In genomic region chr12:31580634-31581318, GRCm38 (mm10) we compare ENCODE assay signal across 7 mouse cellular contexts. TPM values are rescaled to one million over a fixed set of nuclear protein-coding genes. Genes with fewer than 3 reads are reported as not detected.
DNase-seq lines count a peak whose midpoint lies in the region; ATAC-seq lines count a peak whose summit lies in the region.

No protein-coding gene starts in this region.

- no peak overlapping the region for H3K4me3 ChIP-seq in lung, embryonic 16.5 days (ENCODE audit: low read length)
- no peak overlapping the region for H3K4me3 ChIP-seq in embryonic facial prominence, embryonic 15.5 days (replicated peaks)
- H3K4me3 ChIP-seq in limb, embryonic 10.5 days: no peak overlapping the region

- H3K9me3 ChIP-seq in lung, embryonic 16.5 days (ENCODE audit: control insufficient read depth, low read length): no peaks in the 10 kb centered on the region
- no peaks in the 10 kb centered on the region for H3K9me3 ChIP-seq in embryonic facial prominence, embryonic 15.5 days (replicated peaks)
- no peaks in the 10 kb centered on the region for H3K9me3 ChIP-seq in limb, embryonic 10.5 days (replicated peaks)

- no peak overlapping the region for H3K9ac ChIP-seq in lung, embryonic 16.5 days (ENCODE audit: low read length)
- H3K9ac ChIP-seq in embryonic facial prominence, embryonic 15.5 days: no peak overlapping the region

- peak; percentile 41; the same call in 1 of the 2 replicates for ATAC-seq in lung, embryonic 16.5 days (ENCODE audit: low read depth)
- ATAC-seq in embryonic facial prominence, embryonic 15.5 days (ENCODE audit: insufficient number of reproducible peaks, low FRiP score, low TSS enrichment, low read depth): peak; percentile 85

- WGBS in lung, embryonic 16.5 days: 80% methylated on average over 5 of the region's 5 CpGs
- WGBS in embryonic facial prominence, embryonic 15.5 days: 68% methylated on average over 5 of the region's 5 CpGs
- 85% methylated on average over 5 of the region's 5 CpGs for WGBS in limb, embryonic 10.5 days

- DNase-seq in lung, adult 18-20 months: no peak
- DNase-seq in limb, embryonic 10.5 days (ENCODE audit: low spot score): peak; percentile 38
- DNase-seq in yolk sac, embryonic 10.5 days (ENCODE audit: low spot score): peak; percentile 15
- no peak for DNase-seq in right cerebral cortex, adult 18-20 months
- no peak for DNase-seq in kidney, adult 11 months

- no peaks in the 10 kb centered on the region for H3K4me1 ChIP-seq in lung, embryonic 16.5 days (replicated peaks; ENCODE audit: control insufficient read depth, insufficient read depth, low read length)
- H3K4me1 ChIP-seq in embryonic facial prominence, embryonic 15.5 days: no peaks in the 10 kb centered on the region
- peaks cover 12% of the 10 kb centered on the region for H3K4me1 ChIP-seq in limb, embryonic 10.5 days

- no peak overlapping the region for H3K4me2 ChIP-seq in lung, embryonic 16.5 days (ENCODE audit: low read depth, low read length)
- no peak overlapping the region for H3K4me2 ChIP-seq in embryonic facial prominence, embryonic 15.5 days (replicated peaks)

- no peaks in the 10 kb centered on the region for H3K36me3 ChIP-seq in lung, embryonic 16.5 days (ENCODE audit: control insufficient read depth, insufficient read depth, low read length)
- H3K36me3 ChIP-seq in embryonic facial prominence, embryonic 15.5 days: no peaks in the 10 kb centered on the region
- H3K36me3 ChIP-seq in limb, embryonic 10.5 days: no peaks in the 10 kb centered on the region

- no peaks in the 10 kb centered on the region for H3K27me3 ChIP-seq in lung, embryonic 16.5 days (ENCODE audit: control insufficient read depth, insufficient read depth, low read depth, low read length)
- no peaks in the 10 kb centered on the region for H3K27me3 ChIP-seq in embryonic facial prominence, embryonic 15.5 days
- no peaks in the 10 kb centered on the region for H3K27me3 ChIP-seq in limb, embryonic 10.5 days (ENCODE audit: low read depth, poor library complexity, severe bottlenecking)

- H3K27ac ChIP-seq in lung, embryonic 16.5 days (ENCODE audit: low read length): no peak overlapping the region
- H3K27ac ChIP-seq in embryonic facial prominence, embryonic 15.5 days (replicated peaks): no peak overlapping the region
- no peak overlapping the region for H3K27ac ChIP-seq in limb, embryonic 10.5 days

RNA-seq across cellular contexts. Expression of gene Slc26a4, which starts 21.0 kb away (rescaled TPM):
- not detected in 2 replicates for polyA plus RNA-seq in lung, embryonic 16.5 days (2015; fragmentation: Nextera tagmentation; extraction: Ambion mirVana)
- polyA plus RNA-seq in embryonic facial prominence, embryonic 15.5 days (2015; fragmentation: Nextera tagmentation; extraction: Ambion mirVana): 0.13 and 0.17 TPM in 2 replicates
- 0.05 and 0.15 TPM in 2 replicates for polyA plus RNA-seq in limb, embryonic 10.5 days (2016; fragmentation: Nextera tagmentation; extraction: Ambion mirVana)

RNA-seq across cellular contexts. Expression of gene Bcap29, which starts 53.7 kb away (rescaled TPM):
- polyA plus RNA-seq in lung, embryonic 16.5 days (2015; fragmentation: Nextera tagmentation; extraction: Ambion mirVana): 28.1 and 31.2 TPM in 2 replicates
- 27.6 and 30.2 TPM in 2 replicates for polyA plus RNA-seq in embryonic facial prominence, embryonic 15.5 days (2015; fragmentation: Nextera tagmentation; extraction: Ambion mirVana)
- 32.8 and 33.0 TPM in 2 replicates for polyA plus RNA-seq in limb, embryonic 10.5 days (2016; fragmentation: Nextera tagmentation; extraction: Ambion mirVana)

Comparison
In these comparisons a context has a peak if more than half of its experiments do, and no peak if none do; other contexts are left out.
1. DNase-seq: peak in limb, embryonic 10.5 days (single experiment) and yolk sac, embryonic 10.5 days (single experiment); none in lung, adult 18-20 months (0 of 2), right cerebral cortex, adult 18-20 months (single experiment) and kidney, adult 11 months (single experiment).